Mouse (Mus musculus): ENCODE measurements around the gene Lipt1.

- TF ChIP-seq POLR2A (IDR thresholded peaks at IDR 0.05; ENCODE audit: insufficient read depth, low read depth, low read length) (no peak), CTCF (IDR thresholded peaks at IDR 0.05; ENCODE audit: insufficient read depth, low read depth, low read length) (no peak)
These were observed 12.9 kb downstream of the Lipt1 start for GRCm38 (mm10) chr1:37884451-37884850.
